Mouse (Mus musculus) liver, adult 2 months (tissue): Measurements from ENCODE around the gene Fam118b.

Source experiments
- CTCF ChIP-seq: fragments of 200-500 bp; IDR thresholded peaks from 2 replicates; pipeline ENCODE4 v1.5.1; 2011; ENCODE audit warnings: low read depth, low read length, control low read depth
- POLR2A ChIP-seq: fragments of 200-500 bp; IDR thresholded peaks from 2 replicates; pipeline ENCODE4 v1.6.1; 2011; ENCODE audit warnings: low read length, control low read depth; ENCODE audit not compliant: insufficient read depth; ENCODE audit errors: extremely low read depth

DNA sequence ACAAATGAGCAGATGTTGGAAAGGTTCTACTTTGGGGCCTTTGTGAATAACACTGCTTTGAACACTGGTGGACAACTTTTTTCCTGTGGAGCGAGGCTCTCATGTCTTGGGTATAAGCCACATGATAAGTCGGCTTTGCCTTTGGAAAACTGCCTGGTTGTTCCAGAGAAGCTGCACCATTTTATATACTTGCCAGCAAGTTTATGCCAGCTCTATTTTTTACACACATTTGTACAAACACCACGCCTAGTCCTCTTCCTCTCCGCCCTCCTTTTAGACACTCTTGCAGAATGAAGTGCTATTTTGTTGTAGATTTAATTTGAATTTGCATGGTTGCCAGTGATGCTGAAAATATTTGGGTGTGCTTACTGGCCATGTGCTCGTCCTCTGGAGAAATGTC, 25.9 kb upstream of the Fam118b start:
- TF ChIP-seq POLR2A, result no peak
- TF ChIP-seq CTCF, result no peak
